Mouse (Mus musculus): ENCODE results near the gene Parl.

Gene Parl

GRCm38 (mm10) chr16:20301770-20302649 is at the start of gene Parl:
Gene Parl (minus strand): TSS chr16:20302387.
- peak; percentile 86 for DNase-seq (ENCODE audit: extremely low spot score)

- no peak for DNase-seq (ENCODE audit: extremely low spot score)
Observed at GRCm38 (mm10) chr16:20345464-20345863, 43.3 kb upstream of the Parl start.

- DNase-seq (ENCODE audit: extremely low spot score) = no peak
Observed at GRCm38 (mm10) chr16:20338616-20339015, 36.4 kb upstream of the Parl start.

- DNase-seq (ENCODE audit: extremely low spot score) = no peak
Observed at GRCm38 (mm10) chr16:20334918-20335317, 32.7 kb upstream of the Parl start.

- no peak for DNase-seq (ENCODE audit: extremely low spot score)
Observed at GRCm38 (mm10) chr16:20328306-20328705, 26.1 kb upstream of the Parl start.

- DNase-seq (ENCODE audit: extremely low spot score) = no peak
Observed at GRCm38 (mm10) chr16:20325286-20325685, 23.1 kb upstream of the Parl start, which contains the start of gene Cyp2ab1. Gene Cyp2ab1 (minus strand): TSS chr16:20325404.

GRCm38 (mm10) chr16:20323907-20324306 is 21.7 kb upstream of the Parl start:
- no peak for DNase-seq (ENCODE audit: extremely low spot score)

- DNase-seq (ENCODE audit: extremely low spot score) = no peak
Observed at GRCm38 (mm10) chr16:20322274-20322673, 20.1 kb upstream of the Parl start.

- DNase-seq (ENCODE audit: extremely low spot score) = no peak
Observed at GRCm38 (mm10) chr16:20316770-20317169, 14.6 kb upstream of the Parl start.

GRCm38 (mm10) chr16:20315266-20315665 is 13.1 kb upstream of the Parl start:
- DNase-seq (ENCODE audit: extremely low spot score) = no peak

- DNase-seq (ENCODE audit: extremely low spot score) = no peak
Observed at GRCm38 (mm10) chr16:20312272-20312671, 10.1 kb upstream of the Parl start.

GRCm38 (mm10) chr16:20300076-20300475 is 2.1 kb downstream of the Parl start:
- no peak for DNase-seq (ENCODE audit: extremely low spot score)

- no peak for DNase-seq (ENCODE audit: extremely low spot score)
Observed at GRCm38 (mm10) chr16:20280238-20280637, 21.9 kb downstream of the Parl start.

- no peak for DNase-seq (ENCODE audit: extremely low spot score)
Observed at GRCm38 (mm10) chr16:20279395-20279794, 22.8 kb downstream of the Parl start.

GRCm38 (mm10) chr16:20272994-20273393 is 29.2 kb downstream of the Parl start:
- DNase-seq (ENCODE audit: extremely low spot score) = no peak

- DNase-seq (ENCODE audit: extremely low spot score) = no peak
Observed at GRCm38 (mm10) chr16:20271339-20271738, 30.8 kb downstream of the Parl start.

- no peak for DNase-seq (ENCODE audit: extremely low spot score)
Observed at GRCm38 (mm10) chr16:20265089-20265488, 37.1 kb downstream of the Parl start.

- no peak for DNase-seq (ENCODE audit: extremely low spot score)
Observed at GRCm38 (mm10) chr16:20257926-20258325, 44.3 kb downstream of the Parl start.

- DNase-seq (ENCODE audit: extremely low spot score) = no peak
Observed at GRCm38 (mm10) chr16:20248442-20249174, 53.6 kb downstream of the Parl start.

- no peak for DNase-seq (ENCODE audit: extremely low spot score)
Observed at GRCm38 (mm10) chr16:20247103-20247502, 55.1 kb downstream of the Parl start.

- DNase-seq (ENCODE audit: extremely low spot score) = peak; percentile 72
Observed at GRCm38 (mm10) chr16:20240468-20241414, 61.4 kb downstream of the Parl start, which contains the start of gene Map6d1. Gene Map6d1 (minus strand): TSS chr16:20241358.

- no peak for DNase-seq (ENCODE audit: extremely low spot score)
Observed at GRCm38 (mm10) chr16:20238646-20239045, 63.5 kb downstream of the Parl start.
